Mouse (Mus musculus): ENCODE measurements at regions not wholly inside any gene's neighbourhood (a gene's known extent, or its start where the extent isn't known, plus 50 kb on each side); places are given as distances from the start of the nearest gene placed in this dataset.

- Histone ChIP-seq H3K4me3 (no peak overlapping the region), H3K9ac (replicated peaks) (no peak overlapping the region), H3K4me1 (peaks cover 47% of the 10 kb centered on the region), H3K27ac (replicated peaks) (peak overlapping the region; percentile 36; the same call in 1 of the 2 replicates), H3K4me2 (replicated peaks) (no peak overlapping the region), H3K36me3 (no peaks in the 10 kb centered on the region), H3K27me3 (peaks cover 4% of the 10 kb centered on the region; the same call in 1 of the 2 replicates), H3K9me3 (no peaks in the 10 kb centered on the region)
- whole genome bisulfite sequencing, result 39% methylated on average over 1 of the region's 1 CpGs
- no peak for ATAC-seq (ENCODE audit: low FRiP score, low read depth)
Measured at GRCm38 (mm10) chr5:112040678-112041077, 211.6 kb downstream of the Cryba4 start.

- H3K9ac ChIP-seq (replicated peaks), result no peak overlapping the region
- no peak overlapping the region for H3K4me3 ChIP-seq
- H3K4me2 ChIP-seq (replicated peaks), result no peak overlapping the region
- no peaks in the 10 kb centered on the region for H3K9me3 ChIP-seq
- peaks cover 41% of the 10 kb centered on the region for H3K4me1 ChIP-seq
- peak; percentile 85 for ATAC-seq (ENCODE audit: low FRiP score, low read depth)
- 26% methylated on average over 4 of the region's 4 CpGs for WGBS
- H3K27ac ChIP-seq (replicated peaks), result peak overlapping the region; percentile 36; the same call in 1 of the 2 replicates
- H3K27me3 ChIP-seq, result peaks cover 7% of the 10 kb centered on the region; the same call in 1 of the 2 replicates
- H3K36me3 ChIP-seq, result no peaks in the 10 kb centered on the region
Measured at GRCm38 (mm10) chr5:112041285-112041684, 211.0 kb downstream of the Cryba4 start.

- Histone ChIP-seq H3K4me3 (no peak overlapping the region), H3K9ac (replicated peaks) (no peak overlapping the region), H3K27ac (replicated peaks) (peak overlapping the region; percentile 46; the same call in 1 of the 2 replicates), H3K27me3 (peaks cover 12% of the 10 kb centered on the region; the same call in 1 of the 2 replicates), H3K4me2 (replicated peaks) (no peak overlapping the region), H3K9me3 (no peaks in the 10 kb centered on the region), H3K4me1 (peaks cover 35% of the 10 kb centered on the region), H3K36me3 (no peaks in the 10 kb centered on the region)
- WGBS, result 92% methylated on average over 11 of the region's 11 CpGs
- ATAC-seq (ENCODE audit: low FRiP score, low read depth), result no peak
Measured at GRCm38 (mm10) chr5:112042236-112042635, 210.1 kb downstream of the Cryba4 start.

GRCm38 (mm10) chr5:112050046-112050782 lies 202.1 kb downstream of the Cryba4 start:
- H3K27me3 ChIP-seq, result peaks cover 18% of the 10 kb centered on the region; the same call in 1 of the 2 replicates
- H3K9me3 ChIP-seq, result no peaks in the 10 kb centered on the region
- no peaks in the 10 kb centered on the region for H3K36me3 ChIP-seq
- peaks cover 23% of the 10 kb centered on the region; the same call in 1 of the 2 replicates for H3K4me1 ChIP-seq
- H3K4me3 ChIP-seq, result no peak overlapping the region
- 41% methylated on average over 16 of the region's 16 CpGs for WGBS
- no peak for ATAC-seq (ENCODE audit: low FRiP score, low read depth)
- no peak overlapping the region for H3K4me2 ChIP-seq (replicated peaks)
- H3K27ac ChIP-seq (replicated peaks), result no peak overlapping the region
- H3K9ac ChIP-seq (replicated peaks), result no peak overlapping the region

GRCm38 (mm10) chr5:112050906-112051305 lies 201.4 kb downstream of the Cryba4 start:
- Histone ChIP-seq H3K4me2 (replicated peaks) (no peak overlapping the region), H3K9ac (replicated peaks) (no peak overlapping the region), H3K36me3 (no peaks in the 10 kb centered on the region), H3K27me3 (peaks cover 19% of the 10 kb centered on the region), H3K27ac (replicated peaks) (no peak overlapping the region), H3K4me1 (peaks cover 23% of the 10 kb centered on the region; the same call in 1 of the 2 replicates), H3K9me3 (no peaks in the 10 kb centered on the region), H3K4me3 (no peak overlapping the region)
- no peak for ATAC-seq (ENCODE audit: low FRiP score, low read depth)
- 78% methylated on average over 5 of the region's 5 CpGs for WGBS

- no peak overlapping the region for H3K4me2 ChIP-seq (replicated peaks)
- no peaks in the 10 kb centered on the region for H3K9me3 ChIP-seq
- H3K36me3 ChIP-seq, result no peaks in the 10 kb centered on the region
- no peak overlapping the region for H3K27ac ChIP-seq (replicated peaks)
- H3K27me3 ChIP-seq, result peaks cover 27% of the 10 kb centered on the region
- H3K4me3 ChIP-seq, result no peak overlapping the region
- whole genome bisulfite sequencing, result 89% methylated on average over 10 of the region's 10 CpGs
- H3K9ac ChIP-seq (replicated peaks), result no peak overlapping the region
- H3K4me1 ChIP-seq, result peaks cover 23% of the 10 kb centered on the region; the same call in 1 of the 2 replicates
- no peak for ATAC-seq (ENCODE audit: low FRiP score, low read depth)
Measured at GRCm38 (mm10) chr5:112051786-112052185, 200.5 kb downstream of the Cryba4 start.

GRCm38 (mm10) chr5:112053600-112054155 lies 198.6 kb downstream of the Cryba4 start:
- H3K4me1 ChIP-seq, result peaks cover 23% of the 10 kb centered on the region; the same call in 1 of the 2 replicates

GRCm38 (mm10) chr5:112055018-112055417 lies 197.3 kb downstream of the Cryba4 start:
- Histone ChIP-seq H3K9me3 (no peaks in the 10 kb centered on the region), H3K4me2 (replicated peaks) (no peak overlapping the region), H3K27me3 (peaks cover 27% of the 10 kb centered on the region), H3K36me3 (no peaks in the 10 kb centered on the region), H3K4me3 (no peak overlapping the region), H3K27ac (replicated peaks) (no peak overlapping the region), H3K9ac (replicated peaks) (no peak overlapping the region), H3K4me1 (peaks cover 14% of the 10 kb centered on the region; the same call in 1 of the 2 replicates)
- 86% methylated on average over 4 of the region's 4 CpGs for WGBS
- ATAC-seq (ENCODE audit: low FRiP score, low read depth), result no peak

More at GRCm38 (mm10) chr5:112053600-112054155, 198.6 kb downstream of the Cryba4 start:
- Histone ChIP-seq H3K27me3 (peaks cover 22% of the 10 kb centered on the region), H3K4me2 (replicated peaks) (no peak overlapping the region), H3K36me3 (no peaks in the 10 kb centered on the region), H3K9ac (replicated peaks) (no peak overlapping the region), H3K4me3 (no peak overlapping the region), H3K27ac (replicated peaks) (no peak overlapping the region), H3K9me3 (no peaks in the 10 kb centered on the region)
- WGBS, result 86% methylated on average over 5 of the region's 5 CpGs
- ATAC-seq (ENCODE audit: low FRiP score, low read depth), result no peak

GRCm38 (mm10) chr5:112069917-112070316 lies 182.4 kb downstream of the Cryba4 start:
- Histone ChIP-seq H3K27me3 (peaks cover 16% of the 10 kb centered on the region), H3K4me1 (peaks cover 6% of the 10 kb centered on the region; the same call in 1 of the 2 replicates), H3K9me3 (no peaks in the 10 kb centered on the region), H3K4me2 (replicated peaks) (no peak overlapping the region), H3K36me3 (no peaks in the 10 kb centered on the region), H3K4me3 (no peak overlapping the region), H3K9ac (replicated peaks) (no peak overlapping the region), H3K27ac (replicated peaks) (no peak overlapping the region)
- WGBS, result 90% methylated on average over 13 of the region's 13 CpGs
- ATAC-seq (ENCODE audit: low FRiP score, low read depth), result no peak

GRCm38 (mm10) chr5:112072456-112072855 lies 179.9 kb downstream of the Cryba4 start:
- Histone ChIP-seq H3K4me3 (no peak overlapping the region), H3K27ac (replicated peaks) (no peak overlapping the region), H3K9me3 (0 out of 2 replicates have a peak, but pooled peaks cover 3% of the 10 kb centered on the region), H3K36me3 (no peaks in the 10 kb centered on the region), H3K9ac (replicated peaks) (no peak overlapping the region), H3K27me3 (0 out of 2 replicates have a peak, but pooled peaks cover 5% of the 10 kb centered on the region), H3K4me1 (peaks cover 12% of the 10 kb centered on the region), H3K4me2 (replicated peaks) (no peak overlapping the region)
- WGBS, result 72% methylated on average over 4 of the region's 4 CpGs
- ATAC-seq (ENCODE audit: low FRiP score, low read depth), result no peak

- H3K4me1 ChIP-seq, result peaks cover 9% of the 10 kb centered on the region
- 0 out of 2 replicates have a peak, but pooled peaks cover 3% of the 10 kb centered on the region for H3K9me3 ChIP-seq
- no peak overlapping the region for H3K4me2 ChIP-seq (replicated peaks)
- no peak overlapping the region for H3K27ac ChIP-seq (replicated peaks)
- no peak overlapping the region for H3K4me3 ChIP-seq
- WGBS, result 46% methylated on average over 14 of the region's 14 CpGs
- no peaks in the 10 kb centered on the region; the same call in 1 of the 2 replicates for H3K27me3 ChIP-seq
- H3K9ac ChIP-seq (replicated peaks), result no peak overlapping the region
- ATAC-seq (ENCODE audit: low FRiP score, low read depth), result no peak
- H3K36me3 ChIP-seq, result no peaks in the 10 kb centered on the region
Measured at GRCm38 (mm10) chr5:112077097-112077496, 175.2 kb downstream of the Cryba4 start.
